In genomic region chr2:9969734-9970133, GRCm38 (mm10) we compare ENCODE assay signal across 23 mouse cellular contexts.
DNase-seq lines count a peak whose midpoint lies in the region; ATAC-seq lines count a peak whose summit lies in the region.
"Had no signal": no experiment of that assay in that cellular context is flagged by ENCODE, and none has a peak within 500 bp of the region (broad histone marks: within the 10 kb centered on the region; RNA-seq: fewer than 3 reads in every experiment).

No protein-coding gene starts in this region.

- intact Hi-C loops in left cerebral cortex, postnatal 36 days (cut with DNase I): no loop called here

- no peak overlapping the region; the same call in 1 of the 2 replicates for H3K9ac ChIP-seq in heart, embryonic 13.5 days
- H3K9ac ChIP-seq: kidney, embryonic 15.5 days; limb, embryonic 12.5 days had no signal

- H3K4me3 ChIP-seq in heart, embryonic 10.5 days: no peak overlapping the region
- H3K4me3 ChIP-seq in heart, embryonic 13.5 days: no peak overlapping the region
- H3K4me3 ChIP-seq: kidney, embryonic 15.5 days; limb, embryonic 12.5 days had no signal

- no peaks in the 10 kb centered on the region for H3K9me3 ChIP-seq in heart, embryonic 10.5 days
- H3K9me3 ChIP-seq in heart, embryonic 13.5 days: no peaks in the 10 kb centered on the region
- H3K9me3 ChIP-seq: kidney, embryonic 15.5 days; limb, embryonic 12.5 days had no signal

- peak; percentile 42 for DNase-seq in gastrocnemius, adult 18-20 months (ENCODE audit: low spot score)
- no peak for DNase-seq in gastrocnemius, postnatal 25 days
- peak; percentile 82 for DNase-seq in heart, embryonic 10.5 days (ENCODE audit: low spot score)
- DNase-seq in heart, adult 11 months: no peak
- no peak for DNase-seq in spleen, postnatal 10 days (ENCODE audit: low spot score in 2 of 2)
- no peak for DNase-seq in left cerebral cortex, postnatal 36 days (ENCODE audit: low spot score in 2 of 2)
- DNase-seq: adrenal gland, postnatal 14 days; cerebellum, adult 2 months; gastrocnemius, postnatal 10 days; kidney, adult 11 months; kidney, postnatal 36 days; layer of hippocampus, postnatal 36 days; lung, adult 2 months; thymus, adult 18-20 months; thymus, postnatal 36 days had no signal

- H3K36me3 ChIP-seq in heart, embryonic 10.5 days: no peaks in the 10 kb centered on the region
- no peaks in the 10 kb centered on the region for H3K36me3 ChIP-seq in heart, embryonic 13.5 days
- H3K36me3 ChIP-seq: kidney, embryonic 15.5 days; limb, embryonic 12.5 days had no signal

- 32% methylated on average over 5 of the region's 5 CpGs for WGBS in heart, embryonic 10.5 days
- 35% methylated on average over 5 of the region's 5 CpGs for WGBS in heart, embryonic 13.5 days

- H3K4me1 ChIP-seq in heart, embryonic 10.5 days: peaks cover 51% of the 10 kb centered on the region
- H3K4me1 ChIP-seq in heart, embryonic 13.5 days: peaks cover 49% of the 10 kb centered on the region

- peak overlapping the region; percentile 46 for H3K4me2 ChIP-seq in heart, embryonic 13.5 days
- H3K4me2 ChIP-seq: kidney, embryonic 15.5 days; limb, embryonic 12.5 days; liver, embryonic 11.5 days; midbrain, embryonic 11.5 days had no signal

- no peak for ATAC-seq in heart, embryonic 13.5 days (ENCODE audit: extremely low read depth, insufficient number of reproducible peaks, low FRiP score, low TSS enrichment)
- 0 out of 2 replicates have a peak, but pooled peaks have one; percentile 20 for ATAC-seq in megakaryocyte progenitor cell, adult 5-6 weeks (replicated peaks; ENCODE audit: poor library complexity)
- ATAC-seq: forebrain, embryonic 14.5 days had no signal

- H3K27ac ChIP-seq in heart, embryonic 10.5 days: peak overlapping the region; percentile 69
- peak overlapping the region; percentile 77 for H3K27ac ChIP-seq in heart, embryonic 13.5 days (replicated peaks)
- H3K27ac ChIP-seq: kidney, embryonic 15.5 days; limb, embryonic 12.5 days; macrophage had no signal

- H3K27me3 ChIP-seq in heart, embryonic 10.5 days (ENCODE audit: insufficient read depth, poor library complexity, severe bottlenecking): no peaks in the 10 kb centered on the region
- H3K27me3 ChIP-seq in heart, embryonic 13.5 days (replicated peaks): no peaks in the 10 kb centered on the region
- H3K27me3 ChIP-seq: kidney, embryonic 15.5 days; limb, embryonic 12.5 days had no signal

Comparison
In these comparisons a context has a peak if more than half of its experiments do, and no peak if none do; other contexts are left out.
1. DNase-seq: peak in gastrocnemius, adult 18-20 months (single experiment) and heart, embryonic 10.5 days (single experiment); none in gastrocnemius, postnatal 25 days (single experiment), heart, adult 11 months (single experiment), spleen, postnatal 10 days (0 of 2) and left cerebral cortex, postnatal 36 days (0 of 2).